Mouse (Mus musculus): ENCODE measurements around the gene Gsg1l.

- TF ChIP-seq POLR2A (IDR thresholded peaks at IDR 0.05; ENCODE audit: borderline replicate concordance, extremely low read depth, low read depth, low read length) (no peak), CTCF (IDR thresholded peaks at IDR 0.05; ENCODE audit: insufficient read depth, low read length) (no peak)
These were observed 128.4 kb downstream of the Gsg1l start for GRCm38 (mm10) chr7:125953844-125954243.
